Mouse (Mus musculus): ENCODE measurements around the gene Ostm1. TPM values are rescaled to one million over a fixed set of nuclear protein-coding genes. Genes with fewer than 3 reads are reported as not detected.

The Ostm1 gene
- polyA plus RNA-seq, 1 experiment: 41.7 TPM

GRCm38 (mm10) chr10:42722116-42722515, 138.5 kb downstream of the Ostm1 start:
- DNase-seq: no peak
- H3K27me3 ChIP-seq (ENCODE audit: control insufficient read depth, insufficient read depth, low read length): no peaks in the 10 kb centered on the region
- H3K4me3 ChIP-seq (replicated peaks; ENCODE audit: insufficient read depth, low read depth, low read length): no peak overlapping the region
- H3K27ac ChIP-seq (ENCODE audit: insufficient read depth, low read length): no peak overlapping the region
- TF ChIP-seq CTCF (IDR thresholded peaks at IDR 0.05; ENCODE audit: borderline replicate concordance, insufficient read depth, low read depth, low read length): no peak
- TF ChIP-seq POLR2A (IDR thresholded peaks at IDR 0.05; ENCODE audit: borderline replicate concordance, insufficient read depth, low read length): no peak
- WGBS: 91% methylated on average over 5 of the region's 5 CpGs
- H3K4me1 ChIP-seq (ENCODE audit: control insufficient read depth, insufficient read depth, low read length): no peaks in the 10 kb centered on the region

DNA sequence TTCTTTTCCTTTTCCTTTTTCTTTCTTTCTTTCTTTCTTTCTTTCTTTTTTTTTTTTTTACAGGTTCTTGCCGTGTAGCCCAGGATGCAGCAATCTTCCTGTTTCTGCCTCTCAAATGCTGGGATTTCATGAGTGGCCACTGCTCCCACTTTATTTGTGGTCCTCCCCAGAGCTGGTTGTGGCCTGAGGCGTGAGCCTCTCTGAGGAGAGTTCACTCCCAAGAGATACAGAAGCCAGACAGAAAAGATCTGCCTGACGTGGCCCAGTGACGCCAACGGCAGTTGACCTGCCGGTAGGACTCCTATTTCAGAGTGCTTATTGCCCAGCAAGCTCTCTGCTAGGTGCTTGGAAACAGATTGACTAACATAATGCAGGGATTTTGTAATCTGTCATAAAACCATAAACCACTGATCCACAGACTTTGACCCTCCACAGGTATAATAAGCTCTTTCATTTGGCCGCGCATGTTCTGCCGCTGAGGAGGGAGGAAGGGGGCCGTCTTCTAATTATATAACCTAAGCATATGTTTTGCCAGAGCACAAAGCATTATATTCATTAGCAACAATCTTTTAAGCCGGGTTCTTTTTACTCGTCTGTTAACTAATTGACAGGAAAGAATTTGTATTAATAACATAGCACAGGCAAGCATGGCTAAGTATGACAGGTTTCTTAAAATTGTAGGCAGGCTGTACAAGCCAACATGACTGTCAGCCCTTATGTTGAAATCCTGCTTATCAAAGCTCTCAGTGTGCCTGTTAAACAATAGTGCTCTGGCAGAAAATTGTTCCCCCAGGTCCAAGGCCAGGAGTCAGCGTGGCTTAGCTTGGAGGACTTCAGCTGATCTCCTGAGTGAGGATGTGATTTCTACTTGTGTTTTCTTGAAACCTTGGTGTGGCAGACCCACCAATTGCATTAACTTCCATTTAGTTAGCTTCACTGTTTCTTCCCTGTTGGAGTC, 139.9 kb downstream of the Ostm1 start:
- no peak for DNase-seq
- no peaks in the 10 kb centered on the region for H3K27me3 ChIP-seq (ENCODE audit: control insufficient read depth, insufficient read depth, low read length)
- WGBS: 71% methylated on average over 13 of the region's 13 CpGs
- H3K4me1 ChIP-seq (ENCODE audit: control insufficient read depth, insufficient read depth, low read length): no peaks in the 10 kb centered on the region
- H3K4me3 ChIP-seq (replicated peaks; ENCODE audit: insufficient read depth, low read depth, low read length): no peak overlapping the region
- TF ChIP-seq POLR2A (IDR thresholded peaks at IDR 0.05; ENCODE audit: borderline replicate concordance, insufficient read depth, low read length) (no peak), CTCF (IDR thresholded peaks at IDR 0.05; ENCODE audit: borderline replicate concordance, insufficient read depth, low read depth, low read length) (no peak)
- no peak overlapping the region for H3K27ac ChIP-seq (ENCODE audit: insufficient read depth, low read length)

GRCm38 (mm10) chr10:42729607-42730006, 146.0 kb downstream of the Ostm1 start:
- Histone ChIP-seq H3K27me3 (ENCODE audit: control insufficient read depth, insufficient read depth, low read length) (no peaks in the 10 kb centered on the region), H3K4me1 (ENCODE audit: control insufficient read depth, insufficient read depth, low read length) (no peaks in the 10 kb centered on the region), H3K4me3 (replicated peaks; ENCODE audit: insufficient read depth, low read depth, low read length) (no peak overlapping the region), H3K27ac (ENCODE audit: insufficient read depth, low read length) (no peak overlapping the region)
- DNase-seq: no peak
- TF ChIP-seq POLR2A (IDR thresholded peaks at IDR 0.05; ENCODE audit: borderline replicate concordance, insufficient read depth, low read length) (no peak), CTCF (IDR thresholded peaks at IDR 0.05; ENCODE audit: borderline replicate concordance, insufficient read depth, low read depth, low read length) (no peak)
- WGBS: 81% methylated on average over 2 of the region's 2 CpGs

- DNase-seq: peak in 1 of 2 experiments; percentile 8
- WGBS: 46% methylated on average over 5 of the region's 5 CpGs
- no peak overlapping the region for H3K4me3 ChIP-seq (replicated peaks; ENCODE audit: insufficient read depth, low read depth, low read length)
- TF ChIP-seq CTCF (IDR thresholded peaks at IDR 0.05; ENCODE audit: borderline replicate concordance, insufficient read depth, low read depth, low read length) (no peak), POLR2A (IDR thresholded peaks at IDR 0.05; ENCODE audit: borderline replicate concordance, insufficient read depth, low read length) (no peak)
- no peaks in the 10 kb centered on the region for H3K4me1 ChIP-seq (ENCODE audit: control insufficient read depth, insufficient read depth, low read length)
- H3K27ac ChIP-seq (ENCODE audit: insufficient read depth, low read length): no peak overlapping the region
- no peaks in the 10 kb centered on the region for H3K27me3 ChIP-seq (ENCODE audit: control insufficient read depth, insufficient read depth, low read length)
These were observed 151.0 kb downstream of the Ostm1 start for GRCm38 (mm10) chr10:42734546-42735060.

- Histone ChIP-seq H3K27me3 (ENCODE audit: control insufficient read depth, insufficient read depth, low read length) (no peaks in the 10 kb centered on the region), H3K27ac (ENCODE audit: insufficient read depth, low read length) (no peak overlapping the region), H3K4me3 (replicated peaks; ENCODE audit: insufficient read depth, low read depth, low read length) (no peak overlapping the region), H3K4me1 (ENCODE audit: control insufficient read depth, insufficient read depth, low read length) (no peaks in the 10 kb centered on the region)
- 77% methylated on average over 10 of the region's 10 CpGs for WGBS
- TF ChIP-seq POLR2A (IDR thresholded peaks at IDR 0.05; ENCODE audit: borderline replicate concordance, insufficient read depth, low read length): no peak
- no peak for TF ChIP-seq CTCF (IDR thresholded peaks at IDR 0.05; ENCODE audit: borderline replicate concordance, insufficient read depth, low read depth, low read length)
- DNase-seq: no peak
These were observed 168.2 kb downstream of the Ostm1 start for GRCm38 (mm10) chr10:42751813-42752212.

Other genes starting within 250 kb of the Ostm1 start
- gene Afg1l, start 105.3 kb upstream of the Ostm1 start, polyA plus RNA-seq (2012; rRNA removed): 14.9 and 15.2 TPM in 2 replicates
- 372 and 388 TPM in 2 replicates for gene Snx3, start 81.8 kb upstream of the Ostm1 start, polyA plus RNA-seq (2012; rRNA removed)
- gene Nr2e1, start 190 bp upstream of the Ostm1 start, polyA plus RNA-seq (2012; rRNA removed): 0.14 and 0.20 TPM in 2 replicates
- 42.4 and 46.8 TPM in 2 replicates for gene Sec63, start 177.7 kb downstream of the Ostm1 start, polyA plus RNA-seq (2012; rRNA removed)

Data from cerebellum, adult 2 months (tissue).